Mouse (Mus musculus) heart, postnatal 10 days (tissue): ENCODE measurements around the gene Cdh15. TPM values are rescaled to one million over a fixed set of nuclear protein-coding genes. Genes with fewer than 3 reads are reported as not detected.

Source experiments
- DNase-seq, 2 experiments: peaks; one replicate each; pipeline ENCODE4 v3.0.0; 2021
- intact Hi-C: fragments of 180-260 bp; cut with DNase I; formaldehyde crosslinking; loops from one replicate; pipeline ENCODE4 v1.15.1; 2025
- total RNA-seq, 2 experiments: library from RNA; stranded (reverse); gene quantifications; 2 replicates each; pipeline ENCODE4 v1.2.3; 2021

Cdh15 gene
- total RNA-seq, 2 experiments from 2014 or later, result 0.10 TPM; not detected in 1

DNA sequence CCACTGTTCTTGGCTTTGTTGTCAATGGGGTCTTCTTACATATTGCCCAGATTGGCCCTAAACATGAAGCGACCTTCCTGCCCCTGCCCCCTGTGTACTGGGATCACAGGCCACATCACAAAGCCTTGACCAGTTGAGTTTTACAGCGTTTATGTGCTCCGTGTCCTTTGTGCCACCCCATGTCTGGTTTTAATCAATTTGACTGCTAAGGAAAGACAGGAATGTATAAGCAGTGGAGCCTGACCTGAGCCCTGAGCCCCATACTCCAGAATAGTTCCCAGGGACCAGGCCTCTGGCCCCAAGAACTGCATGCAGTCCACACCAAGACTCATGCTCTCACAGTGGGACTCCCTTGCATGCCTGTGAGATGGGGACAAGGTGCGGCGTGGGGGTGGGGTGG lies 27.4 kb downstream of the Cdh15 start:
- intact Hi-C loops, result no loop called here

DNA sequence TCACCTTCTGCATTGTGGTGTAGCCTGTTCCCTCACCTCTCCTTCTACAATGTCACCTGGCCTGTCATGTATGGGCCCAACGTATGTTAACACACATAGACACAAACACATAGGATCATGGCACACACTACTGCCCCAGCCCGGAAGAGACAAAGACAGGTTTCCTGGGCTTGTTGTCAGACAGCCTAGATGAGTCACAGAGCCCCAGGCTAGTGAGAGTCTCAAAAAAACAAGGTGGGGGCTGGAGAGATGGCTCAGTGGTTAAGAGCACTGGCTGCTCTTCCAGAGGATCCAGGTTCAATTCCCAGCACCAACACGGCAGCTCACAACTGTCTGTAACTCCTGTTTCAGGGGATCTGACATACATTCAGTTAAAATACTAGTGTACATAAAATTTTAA lies 30.5 kb downstream of the Cdh15 start:
- intact Hi-C loops, result no loop called here

More for the DNA sequence above, 27.4 kb downstream of the Cdh15 start:
- no peak for DNase-seq

DNA sequence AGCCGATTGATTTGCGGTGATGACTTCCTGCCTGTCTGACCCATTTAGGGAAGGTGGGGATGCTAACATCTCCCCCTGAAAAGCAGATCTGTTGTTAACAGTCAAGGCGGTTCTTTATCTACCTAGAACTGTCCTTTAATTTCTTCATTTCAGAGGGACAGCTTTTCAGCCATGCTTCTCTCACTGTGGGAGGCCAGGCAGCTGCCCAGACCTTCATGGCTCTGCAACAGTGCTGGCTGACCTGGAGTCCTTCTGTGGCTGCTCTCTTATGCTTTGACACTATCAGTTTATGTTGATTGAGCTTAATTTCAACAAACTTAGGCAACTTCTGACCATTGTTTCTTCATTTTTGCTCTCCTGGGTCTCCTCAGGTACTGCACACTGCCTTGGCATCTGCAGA lies 32.5 kb downstream of the Cdh15 start:
- intact Hi-C loops, result no loop called here
- no peak for DNase-seq

More for the DNA sequence above, 30.5 kb downstream of the Cdh15 start:
- DNase-seq, result no peak

DNA sequence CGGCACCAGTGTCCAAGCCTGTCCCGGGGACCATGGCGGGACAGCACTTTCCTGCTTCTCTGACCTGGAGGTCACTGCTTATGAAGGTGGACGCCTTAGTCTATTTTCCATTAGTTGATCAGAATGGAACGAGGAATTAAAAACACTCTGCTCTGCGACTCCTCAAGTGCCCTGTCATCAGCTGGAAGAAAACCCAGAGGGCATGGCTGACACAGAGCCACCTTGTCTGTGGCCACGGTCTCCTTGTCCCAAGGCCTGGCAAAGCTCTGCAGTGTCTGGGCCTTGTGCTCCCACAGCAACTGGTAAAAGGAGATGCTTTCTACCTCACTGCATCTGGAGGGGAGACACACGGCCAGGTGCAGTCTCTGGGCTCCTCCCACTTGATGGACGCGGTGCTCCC lies 35.9 kb downstream of the Cdh15 start:
- no peak for DNase-seq
- intact Hi-C loops, result no loop called here

DNA sequence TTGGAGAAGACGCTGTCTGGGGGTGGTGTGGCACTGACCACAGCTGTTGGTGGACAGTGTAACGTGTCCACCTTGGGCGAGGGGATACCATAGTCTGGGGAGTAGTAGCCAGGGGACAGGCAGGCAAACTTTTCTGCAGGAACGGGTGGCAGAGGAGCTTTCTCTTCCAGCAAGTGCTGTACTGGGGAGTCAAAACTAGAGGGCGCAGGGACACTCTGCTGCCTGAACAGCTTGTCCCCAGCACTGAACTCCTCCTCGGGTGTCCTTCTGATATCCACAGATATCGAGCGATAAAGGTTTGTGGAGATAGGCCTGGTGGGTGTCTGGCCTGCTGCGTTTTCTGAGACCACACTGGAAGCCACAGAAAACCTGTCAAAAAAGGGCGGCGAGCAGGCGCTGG lies 43.7 kb downstream of the Cdh15 start:
- no peak for DNase-seq
- intact Hi-C loops, result loop anchor here (5.0 kb wide), 1 partner anchor 54 kb away; no protein-coding TSS in a partner anchor

DNA sequence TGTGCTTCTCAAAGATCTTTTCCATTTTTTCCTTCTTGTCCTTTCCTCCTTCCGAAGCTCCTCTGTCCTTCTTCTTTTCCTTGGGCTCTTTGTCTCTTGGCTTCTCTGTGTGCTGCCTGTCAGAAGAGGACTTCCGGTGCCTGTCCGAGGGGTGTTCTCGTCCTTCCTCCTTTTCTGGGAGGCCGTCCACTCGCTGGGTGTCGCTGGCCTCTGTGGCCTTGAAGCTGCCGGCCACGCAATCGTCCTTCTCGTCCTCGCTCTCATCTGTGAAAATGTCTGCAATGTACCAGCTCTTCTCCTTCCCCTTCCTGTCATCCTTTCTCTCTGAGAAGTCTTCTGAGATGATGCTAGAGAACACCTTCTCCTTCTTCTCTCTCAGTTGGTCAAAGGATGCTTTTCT lies 45.7 kb downstream of the Cdh15 start:
- intact Hi-C loops, result loop anchor here (5.0 kb wide), 1 partner anchor 56 kb away; no protein-coding TSS in a partner anchor
- DNase-seq, result no peak

DNA sequence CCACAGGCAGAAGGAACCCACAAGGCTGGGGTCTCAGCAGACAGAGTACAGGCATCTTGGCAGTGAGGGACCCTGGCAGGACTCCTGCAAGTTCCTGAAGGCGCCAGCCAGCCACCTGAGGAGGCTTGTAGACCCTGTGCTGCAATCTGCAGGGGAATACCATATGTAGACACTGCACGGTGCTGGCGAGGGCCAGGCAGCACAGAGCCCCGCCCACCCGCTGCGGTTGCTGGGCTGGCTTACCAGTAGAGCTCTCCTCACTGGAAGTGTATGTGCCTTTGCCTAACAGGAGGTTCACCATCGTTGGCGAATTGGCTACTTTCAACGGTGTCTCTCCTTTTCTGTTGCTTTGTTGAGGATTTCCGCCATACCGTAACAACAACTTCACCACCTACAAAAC lies 48.6 kb downstream of the Cdh15 start:
- intact Hi-C loops, result no loop called here
- no peak for DNase-seq

DNA sequence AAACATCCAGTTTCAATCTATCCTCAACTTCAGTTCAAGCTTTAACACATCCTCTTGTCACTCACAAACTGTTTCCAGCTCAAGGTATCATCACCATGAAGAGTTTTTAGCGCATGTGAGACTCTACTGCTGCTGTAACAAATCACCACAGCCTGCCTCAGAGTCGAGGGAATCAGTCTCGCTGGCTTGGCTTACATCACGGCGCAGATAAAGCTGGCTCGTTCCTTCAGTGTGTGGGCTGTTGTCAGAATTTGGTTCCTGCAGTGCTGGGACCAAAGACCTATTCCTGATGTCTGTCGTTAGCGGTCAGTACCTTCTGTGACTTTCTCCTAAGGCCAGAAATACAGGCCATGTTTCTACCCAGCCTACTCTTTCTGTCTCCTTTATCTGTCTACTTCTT lies 49.4 kb downstream of the Cdh15 start:
- intact Hi-C loops, result no loop called here

DNA sequence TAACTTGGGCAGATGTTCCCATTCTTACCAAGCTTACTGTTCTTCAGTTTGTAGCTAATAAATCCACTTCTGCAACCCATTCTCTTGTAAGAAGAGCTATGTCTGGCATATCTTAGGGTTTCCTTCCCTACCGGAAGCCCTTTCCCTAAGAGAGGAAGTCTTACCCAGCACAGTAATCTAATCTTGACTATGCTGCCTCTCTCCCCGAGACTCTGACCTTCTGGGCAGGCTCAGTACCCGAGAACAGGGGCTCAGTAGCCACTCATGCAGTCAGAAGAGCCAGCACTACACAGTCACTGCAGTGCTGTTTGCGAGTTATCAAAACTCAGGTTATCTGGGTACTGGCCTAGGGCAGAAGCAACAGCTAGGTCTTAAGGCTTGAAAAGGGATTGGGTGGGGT lies 50.3 kb downstream of the Cdh15 start:
- intact Hi-C loops, result no loop called here
- DNase-seq, result no peak

More for the DNA sequence above, 49.4 kb downstream of the Cdh15 start:
- DNase-seq, result no peak

DNA sequence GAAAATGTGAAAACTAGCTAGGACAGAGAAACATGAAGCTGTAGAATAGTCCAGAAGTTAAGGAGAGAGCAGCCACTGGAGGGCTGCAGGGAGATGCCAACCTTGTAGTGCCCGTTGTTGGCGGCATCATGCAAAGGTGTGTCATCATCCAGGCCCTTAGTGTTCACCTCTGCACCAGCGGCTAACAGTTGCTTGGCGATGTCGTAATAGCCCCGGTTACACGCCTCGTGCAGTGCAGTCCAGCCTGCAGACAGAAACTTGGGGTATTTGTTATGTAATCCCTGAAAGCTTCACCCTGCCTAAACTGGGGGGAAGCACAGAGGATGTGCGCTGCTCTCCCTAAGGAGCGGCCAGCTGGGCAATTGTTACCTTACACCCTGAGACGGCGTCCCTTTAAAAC lies 50.7 kb downstream of the Cdh15 start:
- intact Hi-C loops, result no loop called here
- DNase-seq, result no peak

DNA sequence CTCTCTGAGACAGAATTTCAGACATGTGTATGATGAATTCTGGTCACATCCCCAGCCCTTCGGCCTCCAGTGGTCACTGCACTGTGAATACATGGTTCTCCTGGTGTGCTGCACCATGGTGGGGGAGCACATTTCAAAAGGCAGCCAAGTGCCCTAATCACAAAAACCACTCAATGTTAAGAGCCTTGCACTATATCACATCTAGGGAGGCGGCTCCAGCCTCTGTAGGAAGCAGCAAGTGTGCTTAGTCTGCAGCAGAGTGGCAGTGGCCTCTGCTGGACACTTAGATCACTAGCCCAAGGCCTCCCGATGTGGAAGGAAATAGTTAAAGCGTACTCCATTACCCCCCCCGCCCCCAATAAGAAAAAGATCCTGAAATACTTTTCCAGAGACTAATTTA lies 51.3 kb downstream of the Cdh15 start:
- intact Hi-C loops, result no loop called here
- no peak for DNase-seq

DNA sequence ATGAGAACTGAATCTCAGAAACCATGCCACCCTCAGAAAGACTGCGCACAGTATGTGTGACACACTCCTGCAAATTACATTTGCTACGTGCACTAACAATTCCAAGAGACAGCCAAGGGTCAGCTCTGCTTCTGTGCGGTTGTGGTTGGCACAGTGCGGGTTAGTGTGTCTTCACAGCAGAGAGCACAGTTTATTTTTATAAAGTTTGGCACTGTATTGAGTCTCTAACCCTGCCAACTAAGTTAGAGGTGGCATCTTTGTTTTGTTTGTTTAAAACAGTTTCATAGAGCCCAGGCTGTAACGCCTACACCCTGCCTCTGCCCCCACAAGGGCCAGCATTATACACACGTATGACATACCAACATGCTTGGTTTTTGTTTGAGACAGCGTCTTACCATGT lies 53.7 kb downstream of the Cdh15 start:
- DNase-seq, result no peak
- intact Hi-C loops, result loop anchor here (10.0 kb wide), 1 partner anchor 293 kb away; no protein-coding TSS in a partner anchor

DNA sequence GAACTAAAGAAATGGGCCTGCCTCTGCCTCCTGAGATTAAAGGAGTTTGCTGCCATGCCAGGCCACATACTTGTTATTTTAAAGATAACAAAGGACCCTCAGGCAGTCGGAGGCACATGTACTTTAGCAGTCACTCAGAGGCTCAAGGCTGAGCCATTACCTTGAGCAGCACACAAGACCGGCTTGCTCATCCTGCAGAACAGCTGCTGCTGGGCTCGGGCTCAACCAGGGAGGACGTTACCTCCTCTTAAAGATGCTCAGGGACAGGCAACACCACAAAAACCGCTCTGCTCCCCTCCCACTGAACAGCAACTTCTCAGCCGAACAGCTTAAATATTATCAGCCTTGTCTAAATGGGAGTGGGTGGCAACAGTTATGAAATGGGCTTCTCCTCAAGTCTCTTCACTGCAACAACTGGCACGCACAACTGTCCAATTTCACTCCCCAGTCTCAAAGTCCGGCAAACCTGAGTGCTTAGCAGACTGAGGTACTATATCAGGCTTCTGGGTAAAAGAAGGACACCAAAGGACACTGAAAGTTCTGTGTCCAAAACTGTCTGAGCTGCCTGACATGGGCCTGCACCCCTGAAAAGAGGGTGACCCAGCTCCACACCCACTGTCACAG lies 54.2 kb downstream of the Cdh15 start:
- no peak for DNase-seq
- intact Hi-C loops, result loop anchor here (10.0 kb wide), 1 partner anchor 293 kb away; no protein-coding TSS in a partner anchor

DNA sequence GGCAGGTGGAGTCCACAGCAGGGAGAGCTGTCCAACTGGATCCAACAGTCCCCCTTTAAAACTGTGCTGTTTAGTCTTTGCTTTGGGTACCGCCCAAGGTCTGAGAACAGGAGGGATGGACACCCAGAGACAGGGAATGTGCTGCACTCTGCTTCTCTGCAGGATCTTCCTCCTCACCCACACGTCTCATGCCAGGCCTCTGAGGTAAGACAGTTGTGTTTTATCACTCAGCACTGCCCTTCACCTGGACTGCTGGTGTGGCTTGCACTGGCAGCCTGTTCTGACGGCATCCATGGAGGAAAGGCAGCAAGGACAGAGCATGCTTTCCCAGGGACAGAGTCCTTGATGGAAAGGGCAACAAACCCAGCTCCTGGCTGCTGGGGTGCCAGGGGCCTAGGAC lies 54.8 kb downstream of the Cdh15 start:
- intact Hi-C loops, result loop anchor here (10.0 kb wide), 1 partner anchor 292 kb away; no protein-coding TSS in a partner anchor
- DNase-seq, result no peak

DNA sequence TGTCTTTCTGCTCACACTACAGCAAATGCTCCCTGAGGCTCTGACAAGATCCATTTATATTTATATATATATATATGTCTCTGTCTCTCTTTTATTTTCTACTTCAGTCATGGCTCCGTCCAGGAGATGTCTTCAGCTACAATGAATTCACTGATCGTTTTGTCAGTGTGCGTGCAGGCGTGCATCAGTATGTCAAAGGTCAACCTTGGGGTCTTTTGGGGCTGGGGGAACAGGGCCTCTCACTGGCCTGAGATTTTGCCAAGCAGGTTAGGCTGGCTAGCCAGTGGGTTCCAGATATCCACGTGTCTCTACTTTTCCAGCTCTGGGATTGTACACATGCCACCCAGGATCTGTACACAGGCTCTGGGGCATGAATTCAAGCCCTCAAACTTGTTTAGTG lies 55.2 kb downstream of the Cdh15 start:
- intact Hi-C loops, result loop anchor here (10.0 kb wide), 1 partner anchor 292 kb away; no protein-coding TSS in a partner anchor
- no peak for DNase-seq

DNA sequence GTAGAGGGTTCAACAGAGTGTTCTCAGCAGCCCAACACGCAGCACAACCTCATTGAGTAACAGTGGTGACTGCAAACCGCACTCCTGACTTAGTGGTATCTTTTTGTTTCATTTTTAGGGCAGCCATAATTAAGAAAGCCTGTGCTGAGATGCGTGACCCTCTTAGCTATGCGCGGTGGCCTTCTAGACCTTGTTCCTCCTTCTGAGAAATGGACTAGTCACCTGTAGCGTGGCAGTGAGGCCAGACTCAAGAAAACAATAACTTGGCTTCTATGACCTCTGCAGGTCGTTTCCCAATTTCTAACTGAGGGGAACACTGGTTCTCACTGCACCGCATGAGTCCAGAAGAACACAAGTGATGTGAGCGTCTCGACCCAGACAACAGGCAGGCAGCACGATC lies 56.7 kb downstream of the Cdh15 start:
- intact Hi-C loops, result loop anchor here (10.0 kb wide), 1 partner anchor 290 kb away; no protein-coding TSS in a partner anchor
- no peak for DNase-seq

DNA sequence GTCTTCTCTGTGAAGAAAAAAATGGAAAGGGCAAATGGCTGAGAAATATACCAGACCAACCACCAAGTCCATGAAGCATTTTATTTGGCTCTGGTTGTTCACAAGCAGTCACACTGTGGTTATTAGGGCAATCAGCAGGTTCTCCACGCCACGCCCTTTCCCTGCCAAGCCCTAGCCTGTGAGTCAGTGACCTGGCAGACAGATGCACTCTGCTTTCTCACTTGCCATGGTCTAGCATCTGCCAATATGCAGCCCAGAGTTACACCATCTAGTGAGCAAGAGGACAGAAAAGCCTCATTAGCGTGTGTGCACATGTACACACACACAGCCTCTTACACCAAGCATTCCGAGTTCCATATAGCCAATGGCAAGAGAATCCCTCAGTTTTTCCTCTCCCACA lies 57.6 kb downstream of the Cdh15 start:
- intact Hi-C loops, result loop anchor here (10.0 kb wide), 1 partner anchor 289 kb away; no protein-coding TSS in a partner anchor
- peak; percentile 47 to 60 for DNase-seq

DNA sequence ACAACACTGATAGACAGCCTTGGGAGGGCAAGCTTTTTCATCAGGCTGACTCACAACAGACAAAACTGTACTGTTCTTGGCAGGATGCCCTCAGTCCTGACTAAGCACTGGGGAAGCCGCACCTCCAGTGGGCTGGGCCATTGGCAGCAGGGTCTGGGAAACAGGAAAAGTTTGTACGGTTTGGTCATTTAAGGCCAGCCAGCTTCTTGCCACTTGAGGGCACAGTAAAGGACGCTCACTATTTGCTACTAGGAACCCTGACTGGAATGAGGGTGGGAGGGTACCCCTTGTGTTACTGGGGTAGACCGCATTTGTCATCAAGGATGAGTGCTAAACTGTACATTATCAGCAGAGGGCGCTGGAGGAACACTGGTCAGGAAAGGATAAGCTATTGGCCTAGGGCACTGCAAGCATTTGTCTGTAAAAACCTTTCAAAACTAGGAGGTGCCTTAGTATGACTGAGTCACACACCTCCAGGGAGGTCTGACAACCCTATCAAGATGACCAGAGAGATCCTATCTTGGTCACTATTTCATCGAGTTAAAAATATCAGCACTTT lies 58.8 kb downstream of the Cdh15 start:
- intact Hi-C loops, result loop anchor here (1.0 to 10.0 kb wide), 4 partner anchors 72 to 288 kb away; partner anchors contain the start of gene Ankrd11
- peak; percentile 96 to 97 for DNase-seq

DNA sequence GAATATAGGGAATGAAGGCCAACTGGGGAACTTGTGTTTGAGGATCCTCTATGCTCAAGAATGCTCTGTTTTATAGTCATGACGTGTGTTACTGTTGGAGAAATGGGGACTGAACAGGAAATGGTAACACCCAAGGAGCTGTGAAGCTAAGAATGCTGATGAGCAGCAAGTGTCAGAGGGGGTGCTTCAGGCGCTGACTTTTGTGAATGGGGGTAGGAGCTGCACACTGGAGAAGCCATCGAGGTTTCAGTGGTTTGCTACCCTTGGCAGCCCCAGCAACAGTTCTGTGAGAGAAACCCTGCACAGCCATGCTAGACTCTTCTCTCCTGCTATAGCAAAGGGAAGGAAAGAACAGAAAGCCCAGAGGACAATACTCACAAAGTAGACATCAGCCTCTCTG lies 64.4 kb downstream of the Cdh15 start:
- DNase-seq, result no peak
- intact Hi-C loops, result no loop called here

DNA sequence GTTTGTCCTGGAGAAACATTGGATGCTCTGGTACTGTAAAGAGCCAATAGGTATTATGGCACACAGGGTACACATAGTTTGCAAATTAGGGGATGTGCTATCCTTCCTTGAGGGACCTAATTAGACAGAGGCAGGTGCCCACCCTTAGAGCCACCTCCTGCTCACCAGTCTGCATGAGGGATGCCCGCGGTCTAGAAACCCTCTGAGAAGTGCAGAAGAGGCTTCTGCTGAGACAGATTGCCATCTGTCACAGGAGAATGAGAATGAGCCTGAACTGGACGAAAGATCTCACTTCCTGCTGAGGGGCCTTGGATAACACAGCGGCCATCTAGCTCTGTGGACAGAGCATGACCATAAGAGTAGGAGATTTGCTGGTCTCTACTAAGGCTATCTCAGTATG lies 65.1 kb downstream of the Cdh15 start:
- intact Hi-C loops, result no loop called here
- no peak for DNase-seq

DNA sequence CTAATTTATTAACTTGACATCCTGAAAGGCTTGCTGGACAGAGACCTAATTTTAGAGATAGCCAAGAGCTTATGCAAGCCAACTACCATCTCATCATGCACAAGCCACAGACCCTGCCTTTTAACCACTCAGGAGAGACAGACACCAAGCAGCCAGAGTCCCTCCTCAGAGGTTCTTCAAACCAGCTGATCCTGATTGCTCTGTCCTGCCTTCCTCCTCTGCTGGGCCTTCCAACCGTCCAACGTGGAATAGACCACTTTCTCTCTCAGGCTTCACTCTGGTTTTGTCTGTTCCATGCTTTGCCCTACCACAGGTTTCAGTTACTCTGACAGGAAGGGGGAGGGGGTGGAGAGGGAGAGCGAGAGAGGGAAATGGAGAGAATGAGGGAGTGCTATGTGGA lies 69.0 kb downstream of the Cdh15 start:
- DNase-seq, result no peak
- intact Hi-C loops, result no loop called here
